Mouse (Mus musculus) lung, postnatal 0 days (tissue): ENCODE data around the gene Mfsd4a. TPM values are rescaled to one million over a fixed set of nuclear protein-coding genes. Genes with fewer than 3 reads are reported as not detected.

Source experiments
- ATAC-seq: fragments of 200-750 bp; cut with Nextera tagmentation; 2 replicates; pipeline ENCODE4 v1.8.0; 2017; ENCODE audit warnings: moderate library complexity
- DNase-seq: peaks from one replicate; pipeline ENCODE4 v3.0.0-alpha.2; 2016; ENCODE audit warnings: low spot score
- H3K27ac ChIP-seq: fragments of 300-500 bp; sonication (generic); 2 replicates; pipeline ENCODE4 v1.5.1; 2014; ENCODE audit warnings: antibody characterized with exemption, mild to moderate bottlenecking, low read length, mixed read lengths
- H3K27me3 ChIP-seq: fragments of 300-500 bp; sonication (generic); replicated peaks from 2 replicates; pipeline ENCODE4 v1.6.1; 2014; ENCODE audit warnings: low read length, mixed read lengths; ENCODE audit not compliant: insufficient read depth
- H3K36me3 ChIP-seq: fragments of 300-500 bp; sonication (generic); 2 replicates; pipeline ENCODE4 v1.6.1; 2014; ENCODE audit warnings: low read length, mixed read lengths; ENCODE audit not compliant: insufficient read depth
- H3K4me1 ChIP-seq: fragments of 300-500 bp; sonication (generic); 2 replicates; pipeline ENCODE4 v1.6.1; 2014; ENCODE audit warnings: antibody characterized with exemption, low read depth, low read length, mixed read lengths; ENCODE audit not compliant: insufficient read depth
- H3K4me2 ChIP-seq: fragments of 300-500 bp; sonication (generic); replicated peaks from 2 replicates; pipeline ENCODE4 v1.6.1; 2014; ENCODE audit warnings: low read depth, mild to moderate bottlenecking, low read length, moderate library complexity, mixed read lengths
- H3K4me3 ChIP-seq: fragments of 300-500 bp; sonication (generic); 2 replicates; pipeline ENCODE4 v1.5.1; 2014; ENCODE audit warnings: low read depth, low read length
- H3K9ac ChIP-seq: fragments of 300-500 bp; sonication (generic); replicated peaks from 2 replicates; pipeline ENCODE4 v1.6.1; 2014; ENCODE audit warnings: low read depth, mild to moderate bottlenecking
- H3K9me3 ChIP-seq: fragments of 300-500 bp; sonication (generic); 2 replicates; pipeline ENCODE4 v1.6.1; 2016; ENCODE audit warnings: low read length, mixed read lengths
- CTCF ChIP-seq: IDR thresholded peaks from 2 replicates; pipeline ENCODE4 v1.5.1; 2016; ENCODE audit warnings: antibody characterized with exemption, mild to moderate bottlenecking
- EP300 ChIP-seq: IDR thresholded peaks from 2 replicates; pipeline ENCODE4 v1.6.1; 2016; ENCODE audit warnings: antibody characterized with exemption, mild to moderate bottlenecking, control low read depth
- WGBS: fragments of 180-500 bp; shearing (Covaris S2); extraction: QIAGEN DNeasy Blood & Tissue Kit; methylation state at CpG from one replicate; pipeline ENCODE4 v1.1.7; 2014; 5-methylcytosine and 5-hydroxymethylcytosine counted together
- polyA plus RNA-seq: library from polyadenylated mRNA; unstranded; fragments of >200 nt; fragmentation: Nextera tagmentation; extraction: Ambion mirVana; gene quantifications from 2 replicates; pipeline ENCODE4 v1.2.1, GENCODE M21; 2015

The Mfsd4a gene
- polyA plus RNA-seq, 1 experiment from 2014 or later: 7.5 TPM

DNA sequence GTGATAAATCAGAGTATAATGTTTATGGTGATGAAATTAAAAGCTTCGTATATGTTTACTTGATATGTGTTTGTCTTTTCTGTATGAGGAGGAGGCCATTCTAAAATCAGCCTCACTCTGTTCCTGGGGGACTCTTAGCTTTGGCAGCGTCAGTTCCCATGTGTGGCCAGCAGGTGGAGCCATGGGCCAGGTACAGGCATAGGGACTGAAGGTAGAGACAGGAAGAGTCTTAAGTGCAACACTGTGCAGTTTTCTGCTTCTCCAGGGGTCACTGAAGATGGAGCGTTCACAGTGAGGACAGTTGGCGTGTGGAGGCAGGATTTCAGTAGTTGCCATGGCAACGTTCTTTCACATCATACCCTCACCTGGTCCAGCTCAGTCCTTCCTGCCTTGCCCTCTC lies 85.0 kb downstream of the Mfsd4a start:
- Histone ChIP-seq H3K9me3 (no peaks in the 10 kb centered on the region), H3K4me1 (peaks cover 5% of the 10 kb centered on the region; the same call in 1 of the 2 replicates), H3K4me3 (no peak overlapping the region), H3K27ac (no peak overlapping the region), H3K9ac (no peak overlapping the region), H3K27me3 (no peaks in the 10 kb centered on the region), H3K36me3 (no peaks in the 10 kb centered on the region), H3K4me2 (no peak overlapping the region)
- peak; percentile 79 for DNase-seq
- peak; percentile 59 for ATAC-seq
- TF ChIP-seq CTCF (peak; percentile 98), EP300 (no peak)
- WGBS: 8% methylated on average over 5 of the region's 5 CpGs

DNA sequence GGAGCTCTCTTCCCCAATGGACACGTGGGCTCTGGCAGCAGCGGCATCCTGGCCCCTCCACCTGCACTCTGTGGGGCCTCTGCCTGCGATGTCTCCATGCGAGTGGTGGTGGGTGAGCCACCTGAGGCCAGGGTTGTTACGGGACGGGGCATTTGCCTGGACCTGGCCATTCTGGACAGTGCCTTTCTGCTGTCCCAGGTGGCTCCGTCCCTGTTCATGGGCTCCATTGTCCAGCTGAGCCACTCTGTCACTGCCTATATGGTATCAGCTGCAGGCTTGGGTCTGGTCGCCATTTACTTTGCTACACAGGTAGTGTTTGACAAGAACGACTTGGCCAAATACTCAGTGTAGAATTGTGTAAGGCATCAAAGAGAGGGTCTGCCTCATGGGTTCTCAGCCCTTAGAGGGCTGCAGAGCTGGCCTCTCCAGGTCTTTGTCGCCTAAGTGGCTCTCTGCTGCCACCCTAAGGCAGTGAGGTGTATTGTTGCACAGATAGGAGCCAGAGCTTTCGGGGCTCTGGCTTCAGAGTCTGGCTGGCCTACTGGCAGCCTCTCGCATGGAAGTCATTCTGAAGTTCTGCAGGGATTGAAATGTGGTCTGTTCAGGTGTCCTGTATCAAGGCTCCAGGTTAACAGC lies 86.4 kb downstream of the Mfsd4a start:
- ATAC-seq (peak; percentile 66), DNase-seq (peak; percentile 81)
- Histone ChIP-seq H3K27me3 (no peaks in the 10 kb centered on the region), H3K36me3 (no peaks in the 10 kb centered on the region), H3K27ac (no peak overlapping the region), H3K9me3 (no peaks in the 10 kb centered on the region), H3K9ac (no peak overlapping the region), H3K4me2 (no peak overlapping the region), H3K4me3 (no peak overlapping the region), H3K4me1 (peaks cover 5% of the 10 kb centered on the region; the same call in 1 of the 2 replicates)
- peak; percentile 91 for TF ChIP-seq CTCF
- TF ChIP-seq EP300: no peak
- 46% methylated on average over 12 of the region's 12 CpGs for WGBS

DNA sequence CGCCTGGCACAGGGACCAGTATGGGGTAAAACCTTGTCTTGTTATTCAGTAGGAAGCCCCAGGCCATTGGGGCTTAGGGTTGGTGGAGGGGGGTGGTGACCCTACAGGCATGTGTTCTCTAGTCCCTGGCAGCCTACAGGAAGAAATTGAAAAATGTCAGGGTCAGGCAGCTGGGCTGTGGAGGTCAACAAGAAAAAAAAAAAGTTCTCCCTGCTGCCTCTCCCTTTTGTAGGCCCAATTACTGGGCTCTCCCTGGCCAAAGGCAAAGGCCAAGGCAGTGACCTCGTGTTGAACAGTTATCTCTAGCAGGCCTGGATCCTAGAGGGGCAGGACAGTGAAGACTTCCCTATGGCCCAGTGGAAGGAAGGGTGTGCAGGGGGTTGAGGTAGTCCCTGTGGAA lies 87.4 kb downstream of the Mfsd4a start:
- Histone ChIP-seq H3K36me3 (no peaks in the 10 kb centered on the region), H3K4me3 (no peak overlapping the region), H3K4me1 (peaks cover 5% of the 10 kb centered on the region; the same call in 1 of the 2 replicates), H3K27me3 (no peaks in the 10 kb centered on the region), H3K4me2 (no peak overlapping the region), H3K9ac (no peak overlapping the region), H3K27ac (no peak overlapping the region), H3K9me3 (no peaks in the 10 kb centered on the region)
- ATAC-seq (no peak), DNase-seq (no peak)
- WGBS: 49% methylated on average over 2 of the region's 2 CpGs
- TF ChIP-seq EP300: no peak
- TF ChIP-seq CTCF: no peak

DNA sequence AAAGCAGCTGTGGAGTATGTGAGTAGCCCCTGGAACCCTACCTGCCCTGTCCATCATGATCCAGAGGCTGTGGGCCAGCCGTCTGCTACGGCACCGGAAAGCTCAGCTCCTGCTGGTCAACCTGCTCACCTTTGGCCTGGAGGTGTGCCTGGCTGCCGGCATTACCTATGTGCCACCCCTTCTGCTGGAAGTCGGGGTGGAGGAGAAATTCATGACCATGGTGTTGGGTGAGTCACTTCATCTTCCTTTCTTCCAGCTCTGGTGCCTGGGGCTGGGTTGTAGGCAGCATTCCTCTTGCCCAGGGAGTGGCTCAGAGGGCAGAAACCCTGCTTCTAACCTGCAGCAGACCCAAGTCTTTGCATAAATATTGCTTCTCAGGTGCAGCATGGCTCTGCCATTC lies 91.0 kb downstream of the Mfsd4a start:
- no peak for TF ChIP-seq CTCF
- no peak for TF ChIP-seq EP300
- DNase-seq: peak; percentile 41
- 82% methylated on average over 5 of the region's 5 CpGs for WGBS
- Histone ChIP-seq H3K36me3 (no peaks in the 10 kb centered on the region), H3K9me3 (no peaks in the 10 kb centered on the region), H3K4me3 (no peak overlapping the region), H3K4me1 (peaks cover 8% of the 10 kb centered on the region), H3K4me2 (no peak overlapping the region), H3K27me3 (no peaks in the 10 kb centered on the region), H3K27ac (no peak overlapping the region; the same call in 1 of the 2 replicates), H3K9ac (no peak overlapping the region)
- ATAC-seq: peak; percentile 40

DNA sequence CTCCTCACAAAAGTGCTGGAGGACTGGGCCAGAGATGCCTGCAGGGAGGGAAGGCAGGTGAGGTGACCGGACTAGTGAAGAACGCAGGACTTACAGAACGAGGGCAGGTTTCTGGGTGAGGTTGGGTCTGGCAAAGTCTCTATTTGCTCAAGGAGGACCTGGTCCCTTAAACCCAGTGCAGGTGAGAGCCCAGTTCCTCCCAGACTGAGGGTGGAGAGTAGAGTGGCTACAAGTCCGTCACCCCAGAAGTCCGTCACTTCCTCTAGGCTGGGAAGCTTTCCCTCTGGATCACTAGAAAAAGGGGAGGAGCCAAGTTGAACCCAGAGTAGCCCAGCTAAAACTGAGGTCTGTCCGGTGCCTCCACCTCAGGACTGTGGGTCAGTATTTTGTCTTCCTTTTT lies 93.9 kb downstream of the Mfsd4a start:
- Histone ChIP-seq H3K4me1 (peaks cover 6% of the 10 kb centered on the region), H3K27me3 (no peaks in the 10 kb centered on the region), H3K4me2 (no peak overlapping the region), H3K4me3 (no peak overlapping the region), H3K9me3 (no peaks in the 10 kb centered on the region), H3K27ac (0 out of 2 replicates have a peak overlapping the region, but pooled peaks have one; percentile 14), H3K9ac (no peak overlapping the region), H3K36me3 (no peaks in the 10 kb centered on the region)
- peak; percentile 65 for DNase-seq
- no peak for TF ChIP-seq CTCF
- TF ChIP-seq EP300: no peak
- 53% methylated on average over 6 of the region's 6 CpGs for WGBS
- peak; percentile 71 for ATAC-seq

Other genes with a start within 250 kb of the Mfsd4a start
- gene Slc41a1, start 240.6 kb downstream of the Mfsd4a start, polyA plus RNA-seq: 12.1 and 13.1 TPM in 2 replicates
- 23.1 and 26.3 TPM in 2 replicates for gene Rab29, start 200.8 kb downstream of the Mfsd4a start, polyA plus RNA-seq
- gene Nucks1, start 157.5 kb downstream of the Mfsd4a start, polyA plus RNA-seq: 19.1 and 20.9 TPM in 2 replicates
- gene Slc45a3, start 105.1 kb downstream of the Mfsd4a start, polyA plus RNA-seq: 5.7 and 6.9 TPM in 2 replicates
- gene Elk4, start 60.5 kb downstream of the Mfsd4a start, polyA plus RNA-seq: 26.3 and 28.0 TPM in 2 replicates
- gene Cdk18, start 71.6 kb upstream of the Mfsd4a start, polyA plus RNA-seq: 6.5 and 6.9 TPM in 2 replicates
- 0.79 TPM in 1 of 2 replicates, not detected in the other for gene Lemd1, start 123.4 kb upstream of the Mfsd4a start, polyA plus RNA-seq
- gene AC124108.1, start 123.4 kb upstream of the Mfsd4a start, polyA plus RNA-seq: not detected in 2 replicates
- not detected in 2 replicates for gene Gm10188, start 161.7 kb upstream of the Mfsd4a start, polyA plus RNA-seq
- gene Klhdc8a, start 230.6 kb upstream of the Mfsd4a start, polyA plus RNA-seq: 4.1 and 4.4 TPM in 2 replicates
- gene Nuak2, start 248.1 kb upstream of the Mfsd4a start, polyA plus RNA-seq: 11.9 and 12.1 TPM in 2 replicates